Mouse (Mus musculus): ENCODE measurements around the gene Cyb5d1. TPM values are rescaled to one million over a fixed set of nuclear protein-coding genes. Genes with fewer than 3 reads are reported as not detected.

The Cyb5d1 gene
- polyA plus RNA-seq, 1 experiment = 7.4 TPM

- TF ChIP-seq GATA1 (IDR thresholded peaks at IDR 0.05; ENCODE audit: low read length) = no peak
These were observed 4.0 kb upstream of the Cyb5d1 start for GRCm38 (mm10) chr11:69399201-69400082.

DNA sequence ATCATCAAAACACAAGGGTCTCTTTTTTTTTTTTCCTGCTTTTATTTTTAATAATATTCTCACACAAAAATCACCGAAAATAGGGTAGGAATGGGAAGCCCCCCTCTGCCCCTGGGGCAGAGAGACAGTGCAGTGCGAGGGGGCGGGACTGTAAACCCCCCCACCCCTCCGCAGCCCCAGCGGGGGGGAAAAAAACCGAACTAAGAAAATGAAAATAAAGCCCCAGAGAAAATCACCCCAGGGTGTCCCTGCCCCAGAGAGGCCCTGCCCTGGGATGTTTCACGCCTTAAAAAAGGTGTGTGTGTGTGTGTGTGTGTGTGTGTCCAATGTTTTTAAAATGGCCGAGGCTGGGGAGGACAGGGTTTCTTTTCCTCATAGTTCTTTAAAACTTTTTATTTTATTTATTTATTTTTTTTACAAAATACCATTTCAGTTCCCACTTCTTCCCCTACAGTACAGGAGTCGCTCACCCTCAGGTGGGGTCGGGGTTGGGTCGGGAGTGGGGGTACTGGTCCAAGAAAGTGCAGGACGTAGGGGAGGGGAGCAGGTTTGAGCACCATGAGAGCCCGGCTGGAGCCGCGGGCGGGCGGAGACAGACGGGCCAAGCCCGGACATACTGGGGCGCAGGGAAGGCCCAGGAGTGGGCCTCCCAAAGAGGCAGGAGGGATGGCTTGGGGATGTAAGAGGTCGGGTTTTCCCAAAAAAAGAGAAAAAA lies 3.2 kb upstream of the Cyb5d1 start:
- TF ChIP-seq GATA1 (IDR thresholded peaks at IDR 0.05; ENCODE audit: low read length) = no peak

- TF ChIP-seq GATA1 (IDR thresholded peaks at IDR 0.05; ENCODE audit: low read length) = no peak
These were observed 2.6 kb upstream of the Cyb5d1 start, which contains the start of gene Tmem88 for GRCm38 (mm10) chr11:69398059-69398458. TSS of gene Tmem88 (minus strand) at chr11:69398234.

DNA sequence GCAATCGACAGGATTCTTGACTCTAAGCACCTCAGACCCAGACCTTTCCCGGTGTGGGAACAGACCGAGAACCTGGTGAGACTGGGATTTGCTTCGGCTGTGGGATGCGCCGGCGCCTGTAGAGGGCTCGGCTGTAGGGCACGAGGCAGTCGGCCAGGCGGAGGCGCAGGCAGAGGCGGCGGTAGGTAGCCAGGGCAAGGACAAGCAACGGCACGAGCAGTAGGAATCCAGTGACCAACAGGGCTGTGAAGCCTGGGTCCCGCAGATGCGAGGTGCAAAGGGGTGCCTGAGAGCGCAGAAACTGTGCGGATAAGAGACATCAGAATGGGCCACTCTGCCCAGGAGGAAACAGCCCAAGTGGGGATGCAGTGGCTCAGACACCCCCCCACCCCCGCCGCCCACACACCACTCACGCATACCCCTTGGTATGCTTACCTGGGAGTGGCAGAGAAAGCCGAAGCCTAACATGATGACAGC lies 2.2 kb upstream of the Cyb5d1 start:
- no peak for TF ChIP-seq GATA1 (IDR thresholded peaks at IDR 0.05; ENCODE audit: low read length)

DNA sequence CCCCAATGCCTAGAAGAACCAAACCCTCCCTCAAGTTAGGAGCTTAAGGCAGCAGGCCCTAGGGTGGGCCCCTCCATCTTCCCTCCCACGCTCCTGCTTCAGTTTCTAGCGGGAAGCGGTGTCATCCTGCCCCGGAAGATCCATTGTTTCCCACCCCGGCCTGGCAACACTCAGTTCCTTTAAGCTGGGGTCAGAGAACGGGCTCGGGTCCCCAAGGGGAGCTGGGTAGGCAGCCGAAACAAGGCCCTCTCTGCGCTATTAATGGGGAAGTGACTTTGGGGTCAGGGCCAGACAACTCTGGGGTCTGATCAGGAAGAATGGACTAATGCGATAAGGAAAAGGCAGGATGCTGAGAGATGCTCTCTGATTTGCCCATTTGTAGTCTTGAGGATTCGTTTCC lies 1.3 kb upstream of the Cyb5d1 start:
- no peak for TF ChIP-seq GATA1 (IDR thresholded peaks at IDR 0.05; ENCODE audit: low read length)

- TF ChIP-seq GATA1 (IDR thresholded peaks at IDR 0.05; ENCODE audit: low read length) = no peak
These were observed 373 bp upstream of the Cyb5d1 start for GRCm38 (mm10) chr11:69395634-69396373.

DNA sequence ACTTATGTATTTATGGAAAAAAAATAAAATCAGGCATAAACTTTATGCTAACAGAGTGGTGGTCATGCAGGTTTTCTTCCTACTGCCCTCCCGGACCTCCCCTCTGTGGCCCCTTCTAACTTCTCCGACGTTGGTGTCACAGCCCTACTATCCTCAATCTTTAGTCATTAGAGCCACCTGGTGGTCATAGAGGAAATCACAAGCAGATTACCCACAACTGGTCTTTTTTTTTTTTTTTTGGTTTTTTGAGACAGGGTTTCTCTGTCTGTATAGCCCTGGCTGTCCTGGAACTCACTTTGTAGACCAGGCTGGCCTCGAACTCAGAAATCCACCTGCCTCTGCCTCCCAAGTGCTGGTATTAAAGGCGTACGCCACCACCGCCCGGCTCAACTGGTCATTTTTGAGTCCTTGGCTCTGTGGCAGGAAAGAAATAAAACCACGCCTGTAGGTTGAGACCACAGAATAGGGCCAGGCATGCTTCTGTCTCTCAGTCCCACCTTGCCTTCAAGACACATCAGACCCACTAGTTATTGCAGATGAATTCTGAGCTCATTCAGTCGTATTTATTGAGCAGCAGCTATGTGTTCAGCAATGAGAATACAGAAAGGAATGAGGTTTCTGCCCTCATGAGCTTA lies 4.9 kb downstream of the Cyb5d1 start:
- TF ChIP-seq GATA1 (IDR thresholded peaks at IDR 0.05; ENCODE audit: low read length) = no peak

GRCm38 (mm10) chr11:69389531-69390399 lies 5.7 kb downstream of the Cyb5d1 start:
- TF ChIP-seq GATA1 (IDR thresholded peaks at IDR 0.05; ENCODE audit: low read length) = no peak

- no peak for TF ChIP-seq GATA1 (IDR thresholded peaks at IDR 0.05; ENCODE audit: low read length)
These were observed 6.8 kb downstream of the Cyb5d1 start for GRCm38 (mm10) chr11:69388680-69389079.

DNA sequence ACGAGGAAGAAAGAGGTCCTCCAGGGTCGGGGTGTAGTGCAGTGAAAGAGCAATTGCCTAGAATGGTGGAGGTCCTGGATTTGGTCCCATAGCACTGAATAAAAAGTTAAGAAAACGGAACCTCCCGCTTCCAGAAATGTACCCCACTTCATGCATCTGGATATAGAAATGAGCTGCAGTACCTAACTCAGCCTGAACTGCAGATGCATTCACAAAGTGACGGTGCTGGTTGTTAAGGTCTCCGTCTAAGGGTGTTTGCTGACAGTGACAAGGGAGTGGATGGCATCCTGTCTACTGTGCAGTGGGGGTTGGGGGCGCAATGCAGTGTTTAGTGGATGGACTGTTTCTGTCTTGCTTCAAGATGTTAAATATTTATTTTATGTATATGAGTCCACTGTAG lies 8.7 kb downstream of the Cyb5d1 start:
- TF ChIP-seq GATA1 (IDR thresholded peaks at IDR 0.05; ENCODE audit: low read length) = no peak

DNA sequence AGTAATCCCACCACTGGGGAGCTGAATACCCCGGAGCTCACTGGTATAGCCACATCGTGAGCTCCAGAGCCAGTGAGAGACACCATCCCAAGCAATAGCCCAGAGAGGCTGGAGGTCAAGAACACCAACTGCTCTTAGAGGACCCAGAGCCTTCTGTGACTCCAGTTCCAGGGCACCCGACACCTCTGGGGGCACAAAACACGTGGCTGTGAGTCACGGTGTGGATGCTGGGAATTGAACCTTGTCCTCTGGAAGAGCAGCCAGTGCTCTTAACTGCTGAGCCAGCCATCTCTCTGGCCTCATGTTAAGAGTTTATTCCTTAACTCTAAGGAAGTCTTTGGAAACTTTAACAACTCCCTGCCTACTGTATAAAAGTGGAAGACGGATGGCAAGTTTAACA lies 10.5 kb downstream of the Cyb5d1 start:
- TF ChIP-seq GATA1 (IDR thresholded peaks at IDR 0.05; ENCODE audit: low read length) = no peak

DNA sequence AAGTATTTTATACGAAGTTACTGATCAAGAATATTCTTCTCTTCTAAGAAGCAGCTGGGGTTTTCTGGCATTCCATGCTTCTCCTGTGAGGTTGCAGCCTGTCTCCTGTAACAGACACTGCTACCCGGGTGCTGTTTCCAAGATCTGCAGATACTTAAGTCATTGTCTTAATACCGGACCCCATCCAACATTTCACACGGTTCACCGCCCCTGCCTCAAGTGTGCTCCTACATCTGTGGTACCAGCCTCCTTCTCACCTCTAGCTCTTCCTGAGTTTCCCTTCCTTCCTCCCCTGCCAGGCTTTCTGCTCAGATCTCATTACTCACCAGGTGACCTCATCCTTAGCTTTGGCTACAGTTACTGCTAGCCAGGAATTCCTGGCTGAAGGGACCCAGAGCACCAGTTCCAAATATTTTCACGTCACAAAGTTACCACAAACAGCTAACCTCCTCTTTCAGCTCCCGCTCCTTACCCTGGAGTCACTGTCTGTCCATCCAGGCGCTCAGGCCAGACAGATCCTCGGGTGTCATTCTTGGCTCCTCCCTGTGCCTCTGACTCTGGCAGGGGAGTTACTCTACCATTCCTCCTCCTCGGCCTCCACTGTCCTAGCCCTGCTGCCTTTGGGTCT lies 12.8 kb downstream of the Cyb5d1 start:
- TF ChIP-seq GATA1 (IDR thresholded peaks at IDR 0.05; ENCODE audit: low read length) = no peak

- TF ChIP-seq GATA1 (IDR thresholded peaks at IDR 0.05; ENCODE audit: low read length) = no peak
These were observed 14.1 kb downstream of the Cyb5d1 start for GRCm38 (mm10) chr11:69381356-69381755.

GRCm38 (mm10) chr11:69379600-69379999 lies 15.8 kb downstream of the Cyb5d1 start:
- TF ChIP-seq GATA1 (IDR thresholded peaks at IDR 0.05; ENCODE audit: low read length) = no peak
